ENCODE assay signal across 13 mouse cellular contexts in the genomic region with DNA sequence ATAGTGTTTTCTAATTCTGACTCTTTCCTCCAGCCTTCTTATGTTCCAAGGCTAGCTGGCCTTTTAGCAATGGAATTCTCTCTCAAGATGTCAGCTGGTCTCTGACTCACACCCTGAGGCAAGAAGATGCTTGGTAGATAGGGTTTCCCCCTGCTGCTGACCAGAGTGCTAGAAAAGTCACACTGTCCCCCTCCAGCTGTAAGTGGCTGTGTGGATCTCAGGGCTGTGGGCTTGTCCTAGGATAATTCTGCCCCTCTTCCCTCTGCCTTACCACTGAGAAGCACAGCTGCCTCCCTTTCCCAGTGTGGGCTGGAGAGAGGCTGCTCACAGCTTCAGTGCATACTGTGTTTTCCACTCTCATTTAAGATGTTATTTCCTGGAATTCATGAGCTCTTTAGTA.
DNase-seq lines count a peak whose midpoint lies in the region; ATAC-seq and TF ChIP-seq lines count a peak whose summit lies in the region.
"Had no signal": no experiment of that assay in that cellular context is flagged by ENCODE, and none has a peak within 500 bp of the region (broad histone marks: within the 10 kb centered on the region; RNA-seq: fewer than 3 reads in every experiment).

No protein-coding gene starts in this region.

- H3K9ac ChIP-seq in lung, embryonic 14.5 days = no peak overlapping the region
- H3K9ac ChIP-seq in embryonic facial prominence, embryonic 11.5 days (replicated peaks; ENCODE audit: low read length) = no peak overlapping the region
- H3K9ac ChIP-seq: heart, embryonic 15.5 days had no signal

- TF ChIP-seq CTCF in lung, embryonic 14.5 days (IDR thresholded peaks at IDR 0.05; ENCODE audit: low read depth) = no peak

- H3K27me3 ChIP-seq in lung, embryonic 14.5 days (ENCODE audit: insufficient read depth, low read length) = no peaks in the 10 kb centered on the region
- H3K27me3 ChIP-seq in embryonic facial prominence, embryonic 11.5 days (ENCODE audit: control insufficient read depth, insufficient read depth, low read length) = no peaks in the 10 kb centered on the region
- H3K27me3 ChIP-seq: heart, embryonic 15.5 days had no signal

- H3K9me3 ChIP-seq in lung, embryonic 14.5 days (ENCODE audit: low read depth, low read length) = no peaks in the 10 kb centered on the region
- no peaks in the 10 kb centered on the region for H3K9me3 ChIP-seq in embryonic facial prominence, embryonic 11.5 days (replicated peaks; ENCODE audit: control insufficient read depth, low read length)
- H3K9me3 ChIP-seq: heart, embryonic 15.5 days had no signal

- no peak overlapping the region for H3K4me2 ChIP-seq in lung, embryonic 14.5 days
- H3K4me2 ChIP-seq in embryonic facial prominence, embryonic 11.5 days (ENCODE audit: low read depth, low read length) = no peak overlapping the region
- H3K4me2 ChIP-seq: heart, embryonic 15.5 days had no signal

- no peaks in the 10 kb centered on the region for H3K36me3 ChIP-seq in lung, embryonic 14.5 days (ENCODE audit: insufficient read depth)
- H3K36me3 ChIP-seq in embryonic facial prominence, embryonic 11.5 days (replicated peaks; ENCODE audit: control insufficient read depth, insufficient read depth, low read depth, low read length) = no peaks in the 10 kb centered on the region
- H3K36me3 ChIP-seq: heart, embryonic 15.5 days had no signal

- no peak overlapping the region for H3K4me3 ChIP-seq in lung, embryonic 14.5 days (ENCODE audit: low read depth, low read length)
- H3K4me3 ChIP-seq in embryonic facial prominence, embryonic 11.5 days (ENCODE audit: low read depth, low read length) = no peak overlapping the region
- H3K4me3 ChIP-seq: heart, embryonic 15.5 days had no signal

- no peak for ATAC-seq in lung, embryonic 14.5 days (ENCODE audit: insufficient read depth)
- ATAC-seq in embryonic facial prominence, embryonic 11.5 days (replicated peaks; ENCODE audit: insufficient number of reproducible peaks, low FRiP score, low TSS enrichment, low read depth) = no peak
- no peak for ATAC-seq in erythroid progenitor cell, adult 5-6 weeks (replicated peaks; ENCODE audit: low FRiP score, poor library complexity, severe bottlenecking)

- DNase-seq in frontal cortex, postnatal 36 days (ENCODE audit: low spot score in 2 of 2) = peak; percentile 8 to 19
- no peak for DNase-seq in frontal cortex, postnatal 10 days (ENCODE audit: low spot score in 2 of 2)
- peak; percentile 47 for DNase-seq in lung, embryonic 14.5 days
- DNase-seq in lung, postnatal 14 days = no peak
- peak; percentile 3 for DNase-seq in ES-CJ7 (ENCODE audit: low read depth, low spot score)
- DNase-seq in embryonic facial prominence, embryonic 11.5 days (ENCODE audit: low spot score) = peak; percentile 24
- no peak for DNase-seq in gastrocnemius, postnatal 4 days (ENCODE audit: low spot score in 2 of 2)
- DNase-seq: adrenal gland, adult 8-10 months; gastrocnemius, postnatal 10 days; layer of hippocampus, adult 9-11 months; liver had no signal

- H3K27ac ChIP-seq in lung, embryonic 14.5 days (ENCODE audit: low read depth) = peak overlapping the region; percentile 26; the same call in 1 of the 2 replicates
- H3K27ac ChIP-seq in embryonic facial prominence, embryonic 11.5 days (replicated peaks; ENCODE audit: low read depth, low read length) = no peak overlapping the region
- H3K27ac ChIP-seq: heart, embryonic 15.5 days had no signal

- H3K4me1 ChIP-seq in lung, embryonic 14.5 days (ENCODE audit: insufficient read depth) = 0 out of 2 replicates have a peak, but pooled peaks cover 3% of the 10 kb centered on the region
- H3K4me1 ChIP-seq in embryonic facial prominence, embryonic 11.5 days (ENCODE audit: control insufficient read depth, insufficient read depth, low read length) = no peaks in the 10 kb centered on the region
- H3K4me1 ChIP-seq: heart, embryonic 15.5 days had no signal

Comparison
In these comparisons a context has a peak if more than half of its experiments do, and no peak if none do; other contexts are left out.
1. DNase-seq: peak in frontal cortex, postnatal 36 days (2 of 2), lung, embryonic 14.5 days (single experiment), ES-CJ7 (single experiment) and embryonic facial prominence, embryonic 11.5 days (single experiment); none in frontal cortex, postnatal 10 days (0 of 2), lung, postnatal 14 days (single experiment) and gastrocnemius, postnatal 4 days (0 of 2).